Mouse (Mus musculus): ENCODE data around the gene Chrm1.
A peak's percentile ranks its signal among the peaks of the same experiment; 100 is the strongest.
"Not testable (repeated sequence)": the region's sequence is repeated elsewhere in the genome, so short reads cannot be mapped to it uniquely, and the experiment has no call there.

Chrm1 gene

DNA sequence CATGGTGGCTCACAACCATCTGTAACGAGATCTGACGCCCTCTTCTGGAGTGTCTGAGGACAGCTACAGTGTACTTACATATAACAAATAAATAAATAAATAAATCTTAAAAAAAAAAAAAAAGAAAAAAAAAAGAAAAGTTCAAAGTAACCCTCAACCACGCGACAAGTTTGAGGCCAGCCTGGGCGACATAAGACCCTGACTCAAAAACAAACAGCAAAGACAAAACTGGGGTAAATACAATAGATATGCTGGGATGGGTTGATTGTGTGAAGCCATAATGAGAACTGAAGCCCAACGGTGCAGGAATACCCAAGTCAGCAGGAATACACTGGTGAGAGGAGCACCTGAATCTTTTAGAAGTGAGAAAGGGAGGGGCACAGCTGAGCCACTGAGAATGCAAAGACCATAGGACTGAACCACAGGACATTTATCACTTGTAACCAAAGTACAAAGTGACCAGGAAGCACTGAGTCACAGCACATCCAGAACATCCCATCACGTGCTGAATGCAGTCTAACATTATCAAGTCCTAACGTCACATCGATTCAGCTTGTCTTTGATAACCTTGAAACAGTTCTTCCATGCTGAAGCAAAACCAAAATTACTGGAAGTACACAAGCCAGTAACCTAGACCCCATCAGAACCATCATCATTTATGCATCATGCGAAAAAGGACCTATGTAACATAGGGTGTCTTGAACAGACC, 53.3 kb downstream of the Chrm1 start:
- no peak for DNase-seq (ENCODE audit: low spot score in 2 of 2)

DNA sequence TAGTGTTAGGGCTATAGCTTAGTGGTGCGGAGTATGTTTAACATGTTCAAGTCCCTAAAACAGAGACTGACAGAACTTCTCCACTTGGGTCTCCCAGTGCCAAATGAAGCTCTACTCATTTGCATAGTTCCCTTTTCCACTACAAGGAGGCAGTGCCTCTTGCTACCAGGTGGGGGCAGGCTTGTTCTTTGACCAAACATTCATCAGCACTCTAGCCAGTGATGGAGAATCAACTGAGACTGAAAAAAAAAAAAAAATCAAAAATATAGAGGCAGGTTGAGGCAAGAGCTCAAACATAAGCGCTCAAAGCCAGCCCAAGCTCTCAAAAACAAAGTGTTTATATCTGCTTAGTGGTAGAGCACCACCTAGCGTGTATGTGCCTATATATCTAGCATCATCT, 54.8 kb downstream of the Chrm1 start:
- peak; percentile 63 to 68 for DNase-seq (ENCODE audit: low spot score in 2 of 2)

DNA sequence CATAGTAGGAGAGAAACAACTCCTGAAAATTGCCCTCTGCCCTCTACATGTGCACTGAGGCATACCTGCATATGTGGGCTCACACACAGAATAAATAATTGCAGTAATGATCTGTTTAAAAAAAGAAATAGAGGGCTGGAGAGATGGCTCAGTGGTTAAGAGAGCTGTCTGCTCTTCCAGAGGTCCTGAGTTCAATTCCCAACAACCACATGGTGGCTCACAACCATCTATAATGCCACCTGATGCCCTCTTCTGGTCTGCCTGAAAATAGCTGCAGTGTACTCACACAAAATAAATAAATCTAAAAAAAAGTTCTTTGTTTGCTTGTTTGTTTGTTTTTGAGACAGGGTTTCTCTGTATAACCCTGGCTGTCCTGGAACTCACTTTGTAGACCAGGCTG, 55.4 kb downstream of the Chrm1 start:
- DNase-seq (ENCODE audit: low spot score in 2 of 2), result not testable (repeated sequence)

DNA sequence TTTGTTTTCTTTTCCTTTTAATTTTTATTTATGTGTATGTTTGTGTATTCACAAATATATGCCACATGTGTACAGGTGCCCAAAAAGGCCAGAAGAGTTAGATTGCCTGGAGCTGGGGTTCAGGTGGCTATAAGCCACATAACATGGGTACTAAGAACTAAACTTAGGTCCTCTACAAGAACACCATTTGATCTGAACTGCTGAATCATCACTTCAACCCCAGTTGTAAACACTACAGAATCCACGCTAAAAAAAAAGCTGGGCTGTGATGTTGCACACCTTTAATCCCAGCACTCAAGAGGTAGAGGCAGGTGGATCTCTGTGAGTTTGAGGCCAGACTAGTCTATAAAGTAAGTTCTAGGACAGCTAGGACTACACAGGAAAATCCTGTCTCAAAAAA, 57.8 kb downstream of the Chrm1 start:
- no peak for DNase-seq (ENCODE audit: low spot score in 2 of 2)

DNA sequence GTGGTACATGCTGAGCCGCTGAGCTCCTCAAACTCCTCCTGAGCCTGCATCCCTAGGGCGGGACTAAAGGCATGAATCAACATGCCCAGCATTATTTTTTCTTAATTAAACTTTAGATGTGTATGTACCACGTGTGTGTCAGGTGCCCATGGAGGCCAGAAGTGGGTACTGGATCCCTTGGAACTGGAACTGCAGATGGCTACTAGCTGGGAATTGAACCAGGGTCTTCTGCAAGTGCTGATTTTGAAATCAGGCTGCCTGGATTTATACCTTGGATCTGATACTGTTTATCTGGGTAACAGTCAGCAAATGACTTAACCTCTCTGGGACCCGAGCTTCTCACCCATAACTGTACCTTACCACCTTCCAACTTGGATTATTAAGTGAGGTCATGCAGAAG, 58.4 kb downstream of the Chrm1 start:
- no peak for DNase-seq (ENCODE audit: low spot score in 2 of 2)

DNA sequence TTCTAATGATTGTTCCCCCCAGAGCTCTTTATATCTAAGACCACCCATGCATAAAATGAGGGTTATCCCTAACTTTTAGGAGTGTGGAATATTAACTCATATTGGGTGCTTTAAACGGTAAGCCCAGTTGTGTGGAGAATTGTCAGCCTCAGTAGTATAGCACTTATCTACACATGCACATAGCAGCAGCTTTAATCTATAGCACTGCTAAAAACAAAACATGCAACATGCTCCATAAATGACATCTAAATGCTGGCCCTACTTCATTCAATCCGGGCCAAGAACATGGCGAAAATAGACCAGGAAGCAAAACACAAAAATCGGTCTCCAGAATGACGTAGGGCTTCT, 58.9 kb downstream of the Chrm1 start:
- DNase-seq (ENCODE audit: low spot score in 2 of 2), result no peak

DNA sequence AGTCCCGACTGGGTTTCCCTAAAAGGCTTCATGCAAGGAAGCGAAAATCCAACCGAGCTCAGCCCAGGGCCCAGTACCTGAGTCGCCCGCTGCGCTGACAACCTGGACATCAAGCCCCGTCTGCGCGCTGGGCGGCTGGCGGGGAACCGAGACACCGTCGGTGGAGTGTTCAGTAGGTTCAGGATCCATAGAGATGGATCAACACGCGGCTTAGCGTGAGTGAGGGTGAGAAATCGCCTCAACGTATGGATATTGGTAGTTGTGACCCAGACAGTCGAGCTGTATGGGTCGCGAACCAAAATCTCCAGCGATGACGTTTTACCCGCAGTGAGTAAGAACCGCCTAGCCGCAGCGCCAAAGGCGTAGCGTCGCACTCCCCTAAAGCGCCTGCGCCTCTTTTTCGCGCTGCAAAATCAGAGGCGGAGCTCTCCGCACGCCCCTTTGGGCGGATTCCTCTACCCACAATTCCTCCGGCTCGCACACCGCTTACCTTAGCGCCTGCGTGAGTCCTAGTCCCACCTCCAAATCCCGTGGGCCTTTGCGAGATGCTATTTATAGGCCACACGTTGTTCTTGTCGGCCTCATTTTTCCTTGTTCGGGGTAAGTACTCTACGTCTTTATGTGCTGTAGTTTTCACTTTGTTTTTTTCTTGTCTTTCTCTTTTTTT, 59.5 kb downstream of the Chrm1 start, which contains the start of gene Slc3a2:
Gene Slc3a2, minus strand, starts transcription at position 463 of the 667 bp plus-strand sequence.
- DNase-seq (ENCODE audit: low spot score in 2 of 2), result peak; percentile 98

DNA sequence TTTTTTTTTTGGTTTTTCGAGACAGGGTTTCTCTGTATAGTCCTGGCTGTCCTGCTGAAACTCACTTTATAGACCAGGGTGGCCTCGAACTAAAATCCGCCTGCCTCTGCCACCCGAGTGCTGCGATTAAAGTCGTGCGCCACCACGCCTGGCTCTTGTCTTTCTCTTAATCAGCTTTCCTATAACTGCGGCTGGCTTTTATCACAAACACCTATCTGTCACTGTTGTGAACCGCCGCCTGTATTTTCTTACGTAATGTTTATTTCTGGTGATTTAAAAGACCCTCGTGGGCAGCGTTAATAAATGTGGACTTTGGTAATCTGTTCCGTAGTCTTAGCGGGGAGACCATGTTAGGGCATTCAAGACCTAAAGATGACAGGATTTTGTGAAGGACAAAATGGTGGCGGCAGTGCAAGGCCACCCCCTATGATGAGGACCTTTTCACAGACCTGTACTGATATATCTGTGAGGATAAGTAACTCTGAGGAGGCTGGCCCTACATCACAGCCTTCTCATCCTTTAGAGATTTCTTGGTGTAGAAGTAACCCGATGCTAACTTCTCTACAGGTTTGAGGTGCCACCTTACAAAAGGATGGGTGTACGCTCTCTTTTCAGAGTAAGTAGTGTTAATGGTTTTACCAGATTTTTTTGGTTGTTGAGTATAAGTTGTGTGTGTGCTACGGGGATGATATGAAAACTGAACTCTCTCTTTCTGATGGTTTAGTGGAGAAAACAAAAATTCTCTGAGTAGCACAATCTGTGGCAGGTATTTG, 60.2 kb downstream of the Chrm1 start:
- no peak for DNase-seq (ENCODE audit: low spot score in 2 of 2)

DNA sequence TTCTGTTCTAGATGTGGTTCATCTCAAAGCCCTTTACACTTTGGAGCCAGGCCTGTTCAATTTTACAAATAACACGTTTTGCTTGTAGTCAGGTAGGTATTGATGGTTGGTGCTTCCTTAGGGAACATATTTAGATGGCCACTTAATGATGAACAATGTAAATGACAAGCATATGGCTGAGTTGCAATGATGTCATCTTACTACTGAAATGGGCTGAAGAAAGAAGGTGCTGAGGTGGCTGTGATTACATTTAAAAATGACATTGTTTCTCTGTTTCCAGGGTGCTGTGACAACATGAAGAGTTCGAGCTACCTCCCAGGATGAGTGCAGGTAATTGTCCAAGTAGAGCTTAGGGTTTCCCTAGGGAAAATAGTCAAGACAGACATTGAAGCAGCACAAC, 60.8 kb downstream of the Chrm1 start:
- no peak for DNase-seq (ENCODE audit: low spot score in 2 of 2)

DNA sequence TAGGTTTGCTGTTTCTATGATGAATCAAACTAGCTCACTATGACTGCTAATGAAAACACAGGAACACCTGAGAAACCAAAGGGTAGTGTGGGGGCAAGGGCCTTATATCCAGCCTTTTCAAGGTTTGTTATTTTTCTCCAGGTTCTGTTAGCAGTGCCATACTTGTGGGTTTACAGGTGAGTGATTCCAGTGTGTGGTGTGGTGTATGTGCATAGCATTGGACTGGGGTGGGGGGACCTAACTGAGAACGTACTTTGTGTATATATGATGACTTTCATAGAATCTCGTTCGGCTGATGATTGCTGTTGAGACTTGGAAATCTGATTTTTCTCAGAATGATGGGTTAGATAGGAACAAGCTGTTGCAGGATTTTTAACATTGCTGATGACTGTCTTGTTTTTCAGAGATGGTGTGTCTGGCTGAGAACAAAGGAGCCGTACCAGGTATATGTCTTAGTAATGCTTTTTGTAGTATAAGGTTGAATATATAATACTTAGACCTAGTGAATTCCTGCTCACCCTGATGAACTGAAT, 61.6 kb downstream of the Chrm1 start:
- DNase-seq (ENCODE audit: low spot score in 2 of 2), result no peak

DNA sequence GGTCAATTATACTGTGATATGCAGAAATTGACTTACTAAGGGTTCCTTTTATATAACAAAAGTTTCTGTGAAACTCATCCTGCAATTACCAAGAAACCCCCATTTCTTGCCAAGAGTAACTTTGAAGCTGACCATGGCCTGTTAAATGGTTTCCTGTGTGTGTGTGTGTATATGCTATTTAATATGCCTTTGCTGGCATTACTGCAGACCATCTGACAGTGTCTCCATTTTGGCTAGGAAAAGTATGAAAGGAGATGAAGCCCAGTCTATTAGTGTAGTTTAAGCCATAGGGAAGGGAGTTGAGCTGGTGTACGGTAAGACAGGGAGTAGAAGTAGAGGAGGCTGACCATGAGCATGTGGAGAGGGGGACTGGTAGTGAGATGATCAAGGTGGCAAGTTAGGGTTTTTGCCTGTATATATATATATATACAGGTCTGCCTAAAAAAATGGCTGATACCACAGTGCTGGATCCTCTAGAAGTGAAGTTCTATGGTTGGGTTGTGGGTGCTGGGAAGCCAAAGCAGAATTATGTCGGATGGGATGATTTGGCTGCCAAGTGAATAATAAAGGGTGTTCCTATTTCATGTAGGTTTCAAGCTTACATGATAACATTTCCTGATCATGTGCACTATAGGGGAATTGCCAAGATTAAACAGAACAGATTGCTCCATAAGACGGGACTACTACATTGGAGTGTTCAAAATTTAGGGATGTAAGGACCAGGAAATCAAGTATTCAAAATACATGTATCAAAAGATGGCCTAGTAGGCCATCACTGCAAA, 63.2 kb downstream of the Chrm1 start:
- DNase-seq (ENCODE audit: low spot score in 2 of 2), result no peak

DNA sequence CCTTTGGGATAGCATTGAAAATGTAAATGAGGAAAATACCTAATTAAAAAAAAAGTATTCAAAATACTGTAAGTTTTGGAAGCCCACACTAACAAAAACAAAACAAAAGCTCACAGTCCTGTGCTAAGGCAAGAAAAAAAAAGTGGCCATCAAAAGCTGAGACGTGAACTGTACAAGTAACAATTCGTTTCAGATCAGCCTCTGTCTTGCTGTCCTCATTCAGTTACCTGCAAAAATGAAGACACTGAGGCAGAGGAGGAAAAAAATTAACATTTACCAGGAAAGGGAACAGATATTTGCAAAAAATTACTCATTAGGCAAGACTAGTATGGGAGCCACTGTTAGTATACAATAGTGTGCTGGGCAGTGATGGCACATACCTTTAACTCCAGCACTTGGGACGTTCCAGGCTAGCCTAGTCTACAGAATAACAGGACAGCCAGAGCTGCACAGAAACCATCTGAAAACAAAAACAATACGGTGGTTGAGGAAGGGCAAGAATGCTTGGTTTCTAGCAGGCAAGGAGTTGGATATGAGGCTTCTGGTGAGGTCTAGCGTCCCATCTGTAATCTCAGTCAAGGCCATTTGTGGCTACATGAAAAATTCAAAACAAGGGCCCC, 64.0 kb downstream of the Chrm1 start:
- no peak for DNase-seq (ENCODE audit: low spot score in 2 of 2)

DNA sequence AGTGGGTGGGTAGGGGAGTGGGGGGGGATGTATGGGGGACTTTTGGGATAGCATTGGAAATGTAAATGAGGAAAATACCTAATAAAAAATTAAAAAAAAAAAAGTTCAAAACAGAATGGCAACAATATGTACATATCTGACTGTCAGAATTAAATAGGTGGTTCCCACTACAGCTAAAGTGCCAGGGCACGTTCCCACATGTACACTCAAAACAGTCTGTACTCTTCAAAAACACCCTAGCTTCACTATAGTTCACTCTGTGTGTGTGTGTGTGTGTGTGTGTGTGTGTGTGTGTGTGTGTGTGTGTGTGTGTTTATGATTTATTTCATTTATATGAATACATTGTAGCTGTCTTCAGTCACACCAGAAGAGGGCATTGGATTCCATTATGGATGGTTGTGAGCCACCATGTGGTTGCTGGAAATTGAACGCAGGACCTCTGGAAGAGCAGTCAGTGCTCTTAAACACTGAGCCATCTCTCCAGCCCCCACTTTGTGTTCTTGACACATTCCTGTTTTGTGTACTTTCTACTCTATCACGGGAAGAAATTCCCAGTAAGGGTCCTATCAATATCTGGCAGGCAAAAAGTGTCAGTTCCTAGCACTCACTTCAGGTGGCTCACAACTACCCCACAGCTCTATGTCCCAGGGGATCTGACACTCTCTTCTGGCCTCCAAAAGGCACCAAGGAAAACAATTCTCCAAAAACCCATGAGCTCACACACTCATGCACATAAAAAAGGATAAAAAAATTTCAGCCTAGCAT, 64.9 kb downstream of the Chrm1 start:
- not testable (repeated sequence) for DNase-seq (ENCODE audit: low spot score in 2 of 2)

Data from right cerebral cortex, postnatal 10 days (tissue).